Comparison of ENCODE assay signal across 21 mouse cellular contexts in the genomic region with DNA sequence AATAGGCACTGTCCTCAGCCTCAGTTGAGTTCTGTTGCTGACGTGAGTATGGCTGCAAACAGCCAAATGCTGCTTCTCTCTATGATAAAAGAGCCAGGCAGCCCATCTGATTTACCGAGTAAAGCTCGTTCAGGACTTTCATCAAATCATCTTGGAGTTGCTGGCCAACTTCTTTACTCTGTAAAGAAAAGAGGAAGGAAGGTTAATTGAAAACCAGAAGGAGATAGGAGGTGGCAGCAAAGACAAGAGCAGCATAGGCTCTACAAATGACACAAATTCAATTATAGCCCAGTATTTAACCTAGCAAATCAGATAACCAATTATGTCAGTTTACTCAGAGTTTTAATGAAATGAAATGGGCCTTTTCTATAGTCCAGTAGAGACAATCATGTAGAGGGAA.
"Had no signal": no experiment of that assay in that cellular context is flagged by ENCODE, and none has a peak within 500 bp of the region (broad histone marks: within the 10 kb centered on the region; RNA-seq: fewer than 3 reads in every experiment).

No protein-coding gene starts in this region.

- H3K27ac ChIP-seq: heart, embryonic 10.5 days; hindbrain, embryonic 10.5 days; hindbrain, embryonic 12.5 days; hindbrain, embryonic 14.5 days; intestine, embryonic 15.5 days; layer of hippocampus, adult 2 months; limb, embryonic 12.5 days; liver, embryonic 12.5 days; liver, embryonic 14.5 days had no signal

- DNase-seq: gastrocnemius, postnatal 14 days; gastrocnemius, postnatal 36 days; heart, postnatal 10 days; heart, postnatal 4 days; kidney, adult 18-20 months; kidney, adult 8-10 months; kidney, postnatal 10 days; kidney, postnatal 25 days; kidney, postnatal 4 days; left cerebral cortex, postnatal 4 days; liver had no signal

- H3K4me1 ChIP-seq: hindbrain, embryonic 10.5 days; hindbrain, embryonic 12.5 days; intestine, embryonic 15.5 days had no signal

- H3K4me3 ChIP-seq: heart, embryonic 10.5 days; heart, embryonic 12.5 days; hindbrain, embryonic 10.5 days; hindbrain, embryonic 12.5 days; intestine, embryonic 15.5 days; layer of hippocampus, adult 2 months; limb, embryonic 12.5 days; liver, embryonic 12.5 days had no signal

- H3K36me3 ChIP-seq: intestine, embryonic 15.5 days had no signal
